In genomic region chr4:129743010-129743390, GRCm38 (mm10) we compare ENCODE assay signal across 8 mouse cellular contexts. TPM values are rescaled to one million over a fixed set of nuclear protein-coding genes. Genes with fewer than 3 reads are reported as not detected.
DNase-seq lines count a peak whose midpoint lies in the region; ATAC-seq and TF ChIP-seq lines count a peak whose summit lies in the region.

No protein-coding gene starts in this region.

- peak overlapping the region; percentile 100 for H3K4me3 ChIP-seq in heart, embryonic 16.5 days (ENCODE audit: low read length)
- H3K4me3 ChIP-seq in liver, embryonic 13.5 days (replicated peaks) = peak overlapping the region; percentile 100
- peak overlapping the region; percentile 99 for H3K4me3 ChIP-seq in stomach, postnatal 0 days (ENCODE audit: low read depth, low read length)

- H3K4me1 ChIP-seq in heart, embryonic 16.5 days (ENCODE audit: control insufficient read depth, insufficient read depth, low read length) = peaks cover 17% of the 10 kb centered on the region
- H3K4me1 ChIP-seq in liver, embryonic 13.5 days (replicated peaks) = peaks cover 37% of the 10 kb centered on the region
- no peaks in the 10 kb centered on the region for H3K4me1 ChIP-seq in stomach, postnatal 0 days (replicated peaks; ENCODE audit: control insufficient read depth, insufficient read depth)

- peak overlapping the region; percentile 95 for H3K27ac ChIP-seq in heart, embryonic 16.5 days (ENCODE audit: low read length)
- H3K27ac ChIP-seq in liver, embryonic 13.5 days = peak overlapping the region; percentile 94
- H3K27ac ChIP-seq in stomach, postnatal 0 days (replicated peaks) = peak overlapping the region; percentile 97

- peak overlapping the region; percentile 78 for H3K9ac ChIP-seq in heart, embryonic 16.5 days (ENCODE audit: low read length)
- peak overlapping the region; percentile 99 for H3K9ac ChIP-seq in liver, embryonic 13.5 days
- H3K9ac ChIP-seq in stomach, postnatal 0 days (ENCODE audit: low read length) = peak overlapping the region; percentile 81

- no peaks in the 10 kb centered on the region for H3K27me3 ChIP-seq in heart, embryonic 16.5 days (ENCODE audit: control insufficient read depth, insufficient read depth, low read length)
- H3K27me3 ChIP-seq in liver, embryonic 13.5 days = no peaks in the 10 kb centered on the region
- H3K27me3 ChIP-seq in stomach, postnatal 0 days (ENCODE audit: control insufficient read depth, insufficient read depth, low read length) = no peaks in the 10 kb centered on the region

- no peak for ATAC-seq in heart, embryonic 16.5 days (replicated peaks; ENCODE audit: extremely low read depth, insufficient read depth, low FRiP score)
- ATAC-seq in liver, embryonic 13.5 days (ENCODE audit: low read depth) = no peak
- ATAC-seq in stomach, postnatal 0 days (ENCODE audit: low FRiP score, low TSS enrichment) = no peak
- ATAC-seq in inflammation-experienced regulatory T-cells, adult 6 months = no peak

- no peak for TF ChIP-seq EP300 in stomach, postnatal 0 days (optimal IDR thresholded peaks at IDR 0.05)

- WGBS in heart, embryonic 16.5 days = 4% methylated on average over 7 of the region's 7 CpGs
- 12% methylated on average over 7 of the region's 7 CpGs for WGBS in liver, embryonic 13.5 days (ENCODE audit: insufficient replicate concordance)
- WGBS in stomach, postnatal 0 days = 5% methylated on average over 7 of the region's 7 CpGs

- H3K9me3 ChIP-seq in heart, embryonic 16.5 days (replicated peaks; ENCODE audit: control insufficient read depth, low read length) = no peaks in the 10 kb centered on the region
- no peaks in the 10 kb centered on the region for H3K9me3 ChIP-seq in liver, embryonic 13.5 days (replicated peaks)
- no peaks in the 10 kb centered on the region for H3K9me3 ChIP-seq in stomach, postnatal 0 days (ENCODE audit: control insufficient read depth, low read length)

- intact Hi-C loops in gastrocnemius, postnatal 14 days (cut with DNase I; ENCODE audit: low total_unique reads) = no loop called here

- no peaks in the 10 kb centered on the region for H3K36me3 ChIP-seq in heart, embryonic 16.5 days (ENCODE audit: control insufficient read depth, insufficient read depth)
- H3K36me3 ChIP-seq in liver, embryonic 13.5 days = peaks cover 2% of the 10 kb centered on the region; the same call in 1 of the 2 replicates
- H3K36me3 ChIP-seq in stomach, postnatal 0 days (ENCODE audit: control insufficient read depth, insufficient read depth, low read length) = no peaks in the 10 kb centered on the region

- no peak for TF ChIP-seq CTCF in stomach, postnatal 0 days (IDR thresholded peaks at IDR 0.05; ENCODE audit: low read depth)

- peak; percentile 12 for DNase-seq in gastrocnemius, postnatal 10 days
- DNase-seq in gastrocnemius, postnatal 14 days = no peak
- DNase-seq in urinary bladder, postnatal 25 days (ENCODE audit: low spot score) = peak; percentile 30
- DNase-seq in urinary bladder, postnatal 36 days (ENCODE audit: low spot score in 2 of 2) = no peak
- DNase-seq in liver, embryonic 13.5 days = no peak
- DNase-seq in stomach, postnatal 0 days (ENCODE audit: low spot score) = no peak

- H3K4me2 ChIP-seq in heart, embryonic 16.5 days (ENCODE audit: low read depth, low read length) = peak overlapping the region; percentile 69
- H3K4me2 ChIP-seq in liver, embryonic 13.5 days = peak overlapping the region; percentile 91
- H3K4me2 ChIP-seq in stomach, postnatal 0 days (replicated peaks; ENCODE audit: low read depth) = peak overlapping the region; percentile 59

RNA-seq across cellular contexts. Expression of gene Khdrbs1, which starts 0.9 kb away (rescaled TPM):
- 10 to 100 TPM; 47.0 to 58.8 TPM for total RNA-seq in gastrocnemius, postnatal 10 days (2021)
- total RNA-seq in gastrocnemius, postnatal 14 days (2021) = 10 to 100 TPM; 31.7 to 34.7 TPM
- 63.4 and 65.8 TPM in 2 replicates for polyA plus RNA-seq in heart, embryonic 16.5 days (2015; fragmentation: Nextera tagmentation; extraction: Ambion mirVana)
- 37.6 and 41.5 TPM in 2 replicates for polyA plus RNA-seq in liver, embryonic 13.5 days (2015; fragmentation: Nextera tagmentation; extraction: Ambion mirVana)
- polyA plus RNA-seq in stomach, postnatal 0 days (2015; fragmentation: Nextera tagmentation; extraction: Ambion mirVana) = 37.7 and 38.6 TPM in 2 replicates
- 10 to 100 TPM; 35.0 to 40.3 (median 39.9) TPM for polyA plus RNA-seq in inflammation-experienced regulatory T-cells, adult 6 months (2017; shearing (Covaris generic))

RNA-seq across cellular contexts. Expression of gene Tmem39b, which starts 46.4 kb away (rescaled TPM):
- 1 to 10 TPM; 3.7 to 6.7 TPM for total RNA-seq in gastrocnemius, postnatal 10 days (2021)
- total RNA-seq in gastrocnemius, postnatal 14 days (2021) = 1 to 10 TPM; 1.9 to 3.7 TPM
- 6.2 and 6.6 TPM in 2 replicates for polyA plus RNA-seq in heart, embryonic 16.5 days (2015; fragmentation: Nextera tagmentation; extraction: Ambion mirVana)
- 4.0 and 4.4 TPM in 2 replicates for polyA plus RNA-seq in liver, embryonic 13.5 days (2015; fragmentation: Nextera tagmentation; extraction: Ambion mirVana)
- polyA plus RNA-seq in stomach, postnatal 0 days (2015; fragmentation: Nextera tagmentation; extraction: Ambion mirVana) = 4.5 and 5.4 TPM in 2 replicates
- 10 to 100 TPM in 2 of 3 experiments, 1 to 10 TPM in 1; 8.3 to 16.1 (median 12.8) TPM for polyA plus RNA-seq in inflammation-experienced regulatory T-cells, adult 6 months (2017; shearing (Covaris generic))

Comparison
In these comparisons a context has a peak if more than half of its experiments do, and no peak if none do; other contexts are left out.
1. DNase-seq: peak in gastrocnemius, postnatal 10 days (single experiment) and urinary bladder, postnatal 25 days (single experiment); none in gastrocnemius, postnatal 14 days (single experiment), urinary bladder, postnatal 36 days (0 of 2), liver, embryonic 13.5 days (single experiment) and stomach, postnatal 0 days (single experiment).
2. Peak in every context shown above with its lines, with median percentiles within 50 percentile points of each other: H3K27ac ChIP-seq, H3K4me2 ChIP-seq, H3K4me3 ChIP-seq and H3K9ac ChIP-seq.